Mouse (Mus musculus) gastrocnemius, postnatal 10 days (tissue): Measurements from ENCODE around the gene Etv6. TPM values are rescaled to one million over a fixed set of nuclear protein-coding genes. Genes with fewer than 3 reads are reported as not detected.
"Not testable (repeated sequence)": the region's sequence is repeated elsewhere in the genome, so short reads cannot be mapped to it uniquely, and the experiment has no call there.

ENCODE experiments used
- DNase-seq: peaks from one replicate; pipeline ENCODE4 v3.0.0; 2021; ENCODE audit warnings: mixed read lengths
- long read RNA-seq, 2 experiments: library from polyadenylated mRNA; stranded (forward); transcript quantifications; one replicate each; pipeline ENCODE4 v2.0.0; 2021
- total RNA-seq, 2 experiments: library from RNA; stranded (reverse); gene quantifications; 2 replicates each; pipeline ENCODE4 v1.2.3; 2021

The Etv6 gene
- 10 to 100 TPM; 12.9 to 14.0 TPM for total RNA-seq
- long read RNA-seq, experiment 1, full-length matches to known transcripts: 9 of 14 reads
- long read RNA-seq, experiment 1, partial matches to known transcripts: 4 of 14 reads
- long read RNA-seq, experiment 1, other reads (novel, unspliced or antisense): 1 of 14 reads
- long read RNA-seq, experiment 2, full-length matches to known transcripts: 6 of 12 reads
- long read RNA-seq, experiment 2, partial matches to known transcripts: 2 of 12 reads
- long read RNA-seq, experiment 2, other reads (novel, unspliced or antisense): 4 of 12 reads

DNA sequence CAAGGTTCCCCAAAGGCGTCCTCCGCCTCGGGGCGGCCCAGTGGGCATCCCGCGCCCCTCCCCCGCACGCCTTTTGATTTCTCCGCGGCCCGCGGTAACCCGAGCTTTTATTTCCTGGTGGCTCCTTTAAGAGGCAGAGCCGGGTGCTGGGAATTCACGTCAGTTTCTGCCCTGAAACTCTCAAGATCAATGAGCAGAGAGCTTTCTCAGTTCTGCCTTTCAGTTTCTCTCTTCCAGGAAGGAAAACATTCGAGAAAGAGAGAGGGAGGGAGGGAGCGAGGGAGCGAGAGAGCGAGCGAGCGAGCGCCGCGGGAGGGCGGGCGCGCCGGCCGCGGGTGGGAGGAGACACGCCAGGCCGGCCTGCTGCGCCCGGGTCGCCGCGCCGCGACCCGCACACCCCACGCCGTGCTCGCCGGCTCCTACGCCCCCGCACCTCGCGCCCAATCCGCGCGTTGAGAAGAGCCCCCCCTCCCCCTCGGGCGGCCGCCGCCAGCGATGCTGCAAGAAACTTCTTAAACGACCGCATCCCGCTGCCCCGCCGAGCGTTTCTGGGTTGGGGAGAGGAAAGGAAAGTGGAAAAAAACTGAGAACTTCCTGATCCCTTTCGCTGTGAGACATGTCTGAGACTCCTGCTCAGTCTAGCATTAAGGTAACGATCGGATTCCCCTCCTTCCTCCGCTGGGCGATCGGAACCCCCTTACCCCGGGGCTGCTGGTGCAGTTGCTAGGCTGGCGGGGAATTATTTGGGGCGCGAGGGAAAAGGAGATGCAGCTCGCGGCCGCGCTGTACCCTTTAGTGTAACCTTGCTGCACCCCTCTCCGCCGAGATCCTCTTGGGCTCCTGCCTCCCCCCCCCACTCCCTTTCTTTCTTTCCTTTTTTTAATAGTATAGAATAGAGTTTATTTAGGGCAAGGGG, at the start of gene Etv6:
Etv6 (plus strand) TSS at position 211 of the 916 bp plus-strand sequence.
- peak; percentile 75 for DNase-seq

DNA sequence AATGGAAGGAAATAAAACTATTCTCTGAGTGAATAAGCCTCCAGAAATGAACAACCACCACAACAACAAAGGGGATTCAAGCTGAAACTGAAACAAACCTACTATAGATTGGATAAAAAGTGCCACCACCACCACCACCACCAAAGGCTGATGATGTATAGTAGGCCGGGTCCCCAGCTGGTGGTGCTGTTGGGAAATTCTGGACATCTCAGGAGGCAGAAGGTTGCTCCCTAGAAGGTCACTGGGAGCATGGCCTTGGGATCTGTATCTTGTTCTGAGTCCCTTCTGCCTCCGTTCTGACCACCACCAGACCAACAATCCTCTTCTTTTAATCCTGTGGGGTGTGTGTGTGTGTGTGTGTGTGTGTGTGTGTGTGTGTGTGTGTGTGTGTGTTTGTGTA, 49.3 kb upstream of the Etv6 start:
- no peak for DNase-seq

DNA sequence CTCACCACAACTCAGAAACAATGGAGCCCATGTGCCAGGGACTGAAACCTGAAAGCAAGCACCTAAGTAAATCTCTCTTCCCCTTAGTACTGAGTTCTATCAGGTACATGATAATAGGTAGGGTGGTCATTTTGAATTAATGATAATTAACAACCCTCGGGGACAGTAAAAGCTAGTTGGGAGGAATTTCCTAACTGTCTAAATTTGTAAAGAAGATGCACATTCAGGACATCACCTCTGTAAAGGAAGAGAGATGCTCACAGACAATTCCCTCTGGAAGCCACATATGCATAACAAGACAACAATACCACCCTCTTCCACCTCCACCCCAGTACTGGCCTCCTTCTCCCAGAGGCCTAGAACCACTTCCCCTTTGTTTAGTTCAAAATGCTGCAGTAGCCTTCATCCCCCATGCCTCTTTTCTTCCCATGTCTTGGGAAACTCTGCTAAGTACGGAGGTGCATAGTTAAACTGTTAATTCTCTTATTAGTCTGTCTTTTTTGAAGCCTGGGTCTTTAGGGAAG, 48.4 kb upstream of the Etv6 start:
- DNase-seq: no peak

DNA sequence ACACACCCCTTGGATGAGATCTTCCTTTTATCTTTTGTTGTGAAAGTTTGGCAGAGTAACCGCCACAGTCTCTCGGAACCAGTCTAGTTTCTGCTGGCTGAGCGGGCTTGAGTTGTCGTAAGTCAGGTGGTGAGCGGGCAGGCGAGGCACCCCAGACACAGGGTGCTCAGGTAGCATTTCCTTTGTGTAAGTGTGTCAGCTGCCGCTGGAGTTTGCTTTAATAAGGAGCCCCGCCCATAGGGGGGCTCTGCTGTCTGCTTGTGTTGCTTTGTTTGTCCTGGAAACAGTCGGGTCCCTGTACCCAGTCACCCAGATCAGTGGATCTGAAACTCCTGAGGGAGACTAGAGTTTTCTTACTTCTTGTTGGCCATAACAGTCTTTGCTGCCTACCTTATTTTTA, 47.5 kb upstream of the Etv6 start:
- no peak for DNase-seq

DNA sequence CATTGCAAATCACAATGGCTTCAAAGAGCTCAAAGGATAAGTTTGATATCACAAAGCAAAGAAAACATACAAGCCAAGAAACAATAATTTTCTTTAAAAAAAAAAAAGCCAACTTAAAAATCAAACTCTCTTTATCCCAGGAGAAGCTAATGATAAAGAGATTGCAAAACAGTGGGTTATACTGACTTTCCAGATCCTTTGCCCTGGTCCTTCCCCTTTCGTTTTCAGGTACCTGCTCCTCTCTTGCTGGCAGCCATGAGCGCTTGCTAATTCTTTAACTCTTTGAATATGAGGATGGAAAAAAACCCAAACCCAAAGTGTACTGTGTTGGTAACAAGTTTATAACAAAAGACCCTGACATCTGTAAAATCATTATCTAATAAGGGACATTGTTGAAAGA, 38.0 kb upstream of the Etv6 start:
- DNase-seq: no peak

DNA sequence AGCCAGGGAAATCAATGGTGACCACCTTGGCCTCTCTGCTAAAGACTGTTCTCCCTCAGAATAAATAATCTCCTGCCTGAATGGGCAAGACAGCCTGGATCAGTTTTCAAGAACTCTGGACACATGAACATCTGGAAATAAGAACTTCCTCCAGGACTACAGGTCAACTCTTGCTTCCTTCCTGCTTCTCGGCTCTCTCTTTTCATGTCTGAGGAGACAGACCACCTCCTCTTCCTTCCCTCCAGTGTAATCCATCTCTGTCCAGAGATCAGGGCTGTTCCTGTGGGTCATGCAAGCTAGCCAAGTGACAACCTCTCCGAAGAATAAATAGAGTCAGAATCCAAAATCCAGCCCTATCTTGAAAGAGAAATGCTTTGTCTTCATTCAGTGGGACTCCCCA, 37.6 kb upstream of the Etv6 start:
- no peak for DNase-seq

DNA sequence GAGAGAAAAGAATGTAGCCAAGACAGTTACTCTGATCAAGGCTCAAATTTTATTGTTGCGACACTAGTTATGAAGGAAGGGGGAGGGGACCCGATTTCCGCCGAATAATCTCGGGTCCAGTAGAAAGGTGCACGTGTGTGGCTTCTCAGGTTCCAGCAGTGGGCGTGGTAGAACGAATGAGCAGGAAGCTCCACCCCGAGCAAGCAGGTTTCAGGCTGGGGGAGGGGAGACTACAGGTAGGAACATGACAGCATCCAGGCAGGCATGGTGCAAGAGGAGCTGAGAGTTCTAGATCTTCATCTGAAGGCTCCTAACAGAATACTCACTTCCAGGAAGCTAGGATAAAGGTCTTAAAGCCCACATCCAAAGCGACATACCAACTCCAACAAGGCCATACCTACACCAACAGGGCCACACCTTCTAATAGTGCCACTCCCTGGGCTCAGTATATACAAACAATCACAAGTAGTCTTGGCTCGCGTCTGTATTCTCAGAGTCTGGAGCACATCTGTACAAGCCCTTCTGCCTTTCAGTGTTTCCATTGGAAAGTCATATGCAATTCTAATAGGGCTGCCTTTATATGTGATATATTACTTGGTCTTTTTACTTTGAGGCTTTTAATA, 20.9 kb upstream of the Etv6 start:
- DNase-seq: not testable (repeated sequence)

DNA sequence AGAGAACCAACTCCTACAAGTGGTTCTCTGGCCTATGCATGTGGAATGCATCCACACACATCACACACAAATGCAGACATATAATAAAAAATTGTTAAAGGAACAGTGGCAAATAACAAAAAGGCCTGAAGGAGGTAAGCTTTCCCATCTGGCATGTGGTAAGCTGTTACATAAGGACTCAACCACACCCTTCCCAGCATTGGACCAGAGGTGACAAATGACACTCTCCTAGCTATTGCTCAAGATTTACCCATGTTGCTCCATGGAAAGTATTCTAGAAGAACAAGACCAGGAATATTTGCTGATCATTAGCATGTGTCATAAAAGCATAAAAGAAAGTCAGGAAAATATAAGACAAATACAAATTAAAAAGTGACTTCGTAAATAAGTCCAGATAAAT, 16.7 kb upstream of the Etv6 start:
- no peak for DNase-seq

DNA sequence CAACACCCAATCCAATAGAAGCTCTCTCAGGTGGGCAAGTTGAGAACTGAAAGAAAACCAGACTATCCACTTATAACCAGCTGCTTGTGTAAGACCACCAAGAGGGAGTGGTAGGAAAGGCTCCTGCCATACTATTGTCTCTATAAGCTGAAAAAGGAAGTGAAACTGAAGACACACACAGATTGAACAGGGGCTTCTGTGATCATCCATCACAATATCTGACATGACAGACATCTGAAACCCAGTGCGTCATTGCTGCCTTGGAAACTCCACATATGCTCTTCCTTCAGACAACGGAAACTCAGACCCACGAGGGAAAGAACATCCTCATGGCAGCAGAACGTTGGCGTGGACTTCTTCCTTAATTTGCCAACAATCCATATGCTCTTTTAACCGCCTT, 14.7 kb upstream of the Etv6 start:
- DNase-seq: no peak

DNA sequence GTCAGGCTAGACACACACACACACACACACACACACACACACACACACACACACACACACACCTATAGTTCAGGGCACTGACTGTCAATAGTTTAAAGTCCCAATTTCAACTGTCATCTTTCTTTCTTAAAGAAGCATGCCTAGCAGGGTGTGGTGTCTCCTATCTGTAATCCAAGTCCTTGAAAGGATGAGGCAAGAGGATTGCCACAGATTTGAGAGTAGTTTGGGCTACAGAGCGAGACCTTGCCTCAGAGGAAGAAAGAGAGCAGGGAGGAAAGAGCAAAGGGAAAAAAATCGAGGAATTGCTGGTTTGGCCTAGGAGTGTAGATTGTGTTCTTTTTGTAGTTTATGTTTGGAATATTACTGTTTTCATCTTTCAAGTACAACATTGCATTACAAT, 9.2 kb upstream of the Etv6 start:
- no peak for DNase-seq

DNA sequence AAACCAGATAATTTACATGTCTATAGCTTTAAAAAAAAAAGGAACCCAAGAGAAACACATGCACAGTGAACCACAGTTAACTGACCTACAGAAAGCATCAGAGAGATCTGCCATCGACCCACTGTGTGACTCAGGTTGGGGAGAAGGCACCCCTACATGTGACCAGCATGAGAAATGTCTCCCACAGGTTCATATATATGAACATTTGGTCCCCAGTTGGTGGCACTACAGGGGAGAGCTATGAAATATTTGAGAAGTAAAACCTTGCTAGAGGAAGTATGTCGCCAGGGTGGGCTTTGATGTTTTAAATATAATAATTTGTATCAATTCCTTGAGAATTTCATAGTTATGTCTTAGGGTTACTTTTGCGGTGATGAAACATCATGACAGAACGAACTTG, 8.5 kb upstream of the Etv6 start:
- DNase-seq: no peak

DNA sequence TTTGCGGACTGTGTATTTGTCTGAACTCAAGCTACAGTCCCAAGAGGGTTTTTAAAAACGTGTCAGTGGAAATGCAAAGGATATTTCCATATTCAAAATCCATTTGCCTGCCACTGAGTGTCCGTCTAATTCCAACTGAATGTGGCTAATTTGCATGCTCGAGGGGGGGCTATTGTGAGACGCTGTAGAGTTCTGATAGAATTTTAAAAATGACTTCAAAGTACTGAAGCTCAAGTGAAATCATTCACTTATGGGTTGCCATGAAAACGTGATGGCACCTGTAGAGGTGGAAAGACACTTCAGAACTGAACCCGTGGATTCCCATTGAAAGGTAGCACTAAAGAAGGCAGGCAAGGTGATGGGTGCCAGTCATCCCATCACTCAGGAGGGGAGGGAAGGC, 3.0 kb upstream of the Etv6 start:
- no peak for DNase-seq

DNA sequence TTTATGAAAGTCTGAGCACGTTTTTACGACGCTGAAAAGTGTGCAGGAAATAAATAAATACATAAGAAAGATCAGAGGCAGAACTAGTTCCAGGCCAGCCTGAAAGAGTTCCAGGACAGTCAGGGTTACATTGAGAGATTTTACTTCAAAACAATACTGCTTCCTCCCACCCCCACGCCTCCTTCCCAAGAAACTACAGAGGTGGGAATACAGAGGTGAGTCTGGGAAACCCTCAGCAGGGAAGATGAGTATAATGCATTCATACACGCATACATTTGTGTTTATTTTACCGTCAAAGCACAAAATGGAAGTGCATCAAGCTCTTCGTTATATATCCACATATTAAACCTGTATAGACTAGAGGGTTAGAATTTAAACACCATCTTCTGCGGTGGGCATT, 1.1 kb upstream of the Etv6 start:
- DNase-seq: no peak

DNA sequence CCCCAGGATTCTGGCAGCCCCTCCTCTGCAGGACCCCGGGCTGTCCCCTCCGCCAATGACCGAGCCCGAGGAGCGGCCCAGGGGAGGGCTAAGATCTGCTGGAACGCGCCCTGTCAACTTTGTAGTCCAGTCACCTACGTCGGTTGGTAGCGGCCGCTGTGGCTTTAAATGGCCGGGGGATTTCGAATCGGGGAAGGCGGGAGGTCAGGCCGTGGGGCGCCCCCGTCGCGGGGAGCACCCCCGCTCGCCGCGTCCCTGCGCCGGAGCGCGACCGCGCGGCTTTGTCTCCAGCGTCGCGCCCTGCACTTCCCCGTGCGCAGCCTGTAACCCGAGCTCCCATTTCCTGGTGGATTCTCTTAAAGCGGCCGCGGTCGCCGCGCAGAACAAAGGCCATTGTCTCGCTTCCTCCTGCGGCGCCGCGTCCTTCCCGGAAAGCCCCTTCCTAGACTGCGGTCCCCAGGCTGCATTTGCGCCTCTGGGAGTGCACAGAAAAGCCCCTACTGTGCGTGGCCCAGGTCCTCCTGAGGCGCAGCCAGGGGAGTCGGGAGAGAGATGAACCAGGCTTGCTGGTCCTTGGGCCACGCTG, 503 bp upstream of the Etv6 start:
- DNase-seq: peak; percentile 72

DNA sequence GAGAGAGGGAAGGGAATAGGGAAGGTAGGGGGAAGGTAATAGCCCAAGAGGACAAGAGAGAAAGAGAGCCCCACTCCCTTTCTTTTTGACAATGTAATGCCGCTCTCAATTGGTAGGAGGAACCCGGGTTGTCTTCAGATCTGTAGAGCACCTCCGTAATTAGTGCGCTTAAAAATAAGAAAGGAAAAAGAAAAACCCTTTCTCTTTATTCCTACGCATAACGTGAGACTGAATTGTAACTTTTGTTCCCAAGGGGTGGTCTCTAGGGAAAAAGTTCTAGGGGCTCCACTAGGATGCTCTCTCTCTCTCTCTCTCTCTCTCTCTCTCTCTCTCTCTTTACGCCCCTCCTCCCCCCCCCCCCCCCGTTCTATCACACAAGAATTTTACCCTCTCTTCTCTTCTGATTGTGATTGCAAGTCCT, 1.0 kb downstream of the Etv6 start:
- no peak for DNase-seq

DNA sequence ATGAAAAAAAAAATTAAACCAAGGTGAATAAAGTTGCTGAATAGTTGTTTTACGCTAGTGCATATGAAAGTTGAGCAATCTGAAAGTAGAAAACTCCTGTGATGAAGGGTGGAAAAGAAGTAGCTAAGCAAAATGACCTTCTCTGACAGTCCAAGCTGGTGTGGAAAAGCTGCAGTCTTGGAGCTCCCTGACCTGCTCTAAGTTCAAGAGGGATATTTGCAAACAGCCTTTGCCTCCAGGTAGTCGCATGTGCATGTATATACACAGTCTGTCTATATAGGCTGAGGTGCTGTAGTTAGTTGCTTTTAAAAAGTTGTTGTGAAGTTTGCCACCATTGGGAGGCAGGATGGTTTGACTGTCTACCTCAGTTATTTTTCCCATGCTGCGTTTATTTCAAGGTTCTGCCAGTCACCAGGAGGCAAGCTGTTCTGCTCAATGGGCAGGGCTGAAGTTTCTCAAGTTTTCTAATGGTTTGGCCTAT, 1.5 kb downstream of the Etv6 start:
- DNase-seq: no peak

DNA sequence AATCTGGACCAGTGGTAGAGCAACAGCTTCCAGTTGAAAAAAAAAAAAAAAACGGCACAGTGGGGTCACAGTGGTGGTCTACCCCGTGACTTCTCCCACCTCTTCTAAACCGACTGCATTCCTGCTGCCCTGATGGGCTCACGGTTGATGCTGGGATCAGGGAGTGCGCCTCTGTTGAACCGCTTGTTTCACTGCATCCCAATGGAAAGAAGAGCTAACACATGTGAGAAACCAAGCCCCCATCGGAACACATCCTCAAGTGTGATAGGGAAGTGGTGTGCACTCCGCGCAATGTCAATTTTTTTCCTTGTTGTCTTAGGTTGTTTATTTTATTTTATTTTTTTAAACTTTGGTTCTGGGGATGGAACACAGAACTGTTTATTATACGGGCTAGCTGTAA, 2.5 kb downstream of the Etv6 start:
- DNase-seq: no peak

DNA sequence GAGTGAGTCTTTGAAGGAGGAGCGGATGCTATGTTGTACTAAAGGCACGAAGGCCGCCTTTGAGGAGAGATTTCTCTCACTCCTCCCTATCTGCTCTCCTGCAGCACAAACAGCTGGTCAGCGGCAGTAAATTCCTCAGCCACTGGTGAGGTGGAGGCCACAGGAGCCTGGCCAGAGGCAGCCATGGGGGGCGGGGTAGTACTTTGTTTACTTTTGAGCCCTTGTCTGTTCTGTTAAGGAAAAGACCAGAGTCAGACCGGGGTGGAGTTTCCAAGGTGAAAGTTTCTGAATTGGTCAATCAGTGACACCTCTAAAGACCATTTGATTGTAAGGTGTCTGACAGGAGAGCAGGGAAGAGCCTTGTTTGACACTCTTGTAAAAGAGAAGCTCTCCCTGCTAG, 3.4 kb downstream of the Etv6 start:
- no peak for DNase-seq

DNA sequence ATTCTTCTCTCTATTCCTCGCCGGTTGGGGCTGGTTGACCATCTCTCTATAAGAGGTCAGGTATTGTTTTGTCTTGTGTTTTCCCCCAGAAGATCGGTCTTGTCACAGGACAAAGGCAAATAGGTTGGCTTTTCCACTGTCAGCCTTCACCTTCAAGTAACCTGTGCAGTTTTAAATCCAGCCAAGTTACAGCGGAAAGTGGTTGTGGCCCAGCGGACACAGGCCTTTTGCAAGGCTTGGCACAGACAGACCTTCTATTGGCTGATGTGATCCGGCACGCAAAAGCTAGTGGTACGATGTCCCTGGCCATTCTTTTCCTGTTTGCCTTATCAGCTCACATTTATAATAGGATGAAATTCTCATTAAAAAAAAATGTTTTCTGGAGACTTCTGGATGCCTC, 3.9 kb downstream of the Etv6 start:
- no peak for DNase-seq

DNA sequence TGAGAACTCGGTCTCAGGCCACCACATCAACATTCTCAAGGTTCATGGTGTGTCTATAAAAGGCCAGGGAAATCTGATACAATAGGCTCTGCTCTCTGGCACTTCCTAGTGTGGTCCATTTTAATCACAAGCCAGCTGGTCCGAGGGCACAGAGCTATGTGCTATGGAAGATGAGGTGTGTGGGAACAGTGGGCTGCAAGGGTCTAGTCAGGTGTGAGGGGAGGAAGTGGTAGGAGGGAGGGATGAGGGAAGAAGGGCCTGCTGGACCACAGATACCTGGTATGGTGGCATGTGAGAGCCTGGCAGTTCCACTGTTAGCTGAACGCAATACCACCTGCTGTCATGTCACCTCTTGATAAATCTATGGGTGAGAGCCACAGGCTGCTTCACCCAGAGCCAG, 4.8 kb downstream of the Etv6 start:
- no peak for DNase-seq

DNA sequence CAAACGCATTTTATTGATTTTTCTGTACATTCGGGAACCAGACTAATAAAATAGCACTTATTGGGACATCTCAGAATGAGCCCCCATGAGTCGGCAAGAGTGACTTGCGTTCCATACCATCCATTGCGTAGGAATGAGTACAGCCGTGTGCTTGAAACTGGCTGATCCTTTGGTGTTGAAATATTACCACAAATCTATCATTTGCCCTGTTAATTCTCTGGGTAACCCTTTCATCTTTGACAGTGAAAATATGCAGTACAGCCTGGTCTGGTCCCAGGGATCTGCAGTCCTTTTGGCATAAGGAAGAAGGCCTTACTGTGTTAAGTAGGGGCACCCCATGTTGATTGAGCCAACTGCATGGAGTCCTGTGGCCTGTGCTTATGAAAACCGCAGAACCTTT, 5.8 kb downstream of the Etv6 start:
- DNase-seq: no peak

DNA sequence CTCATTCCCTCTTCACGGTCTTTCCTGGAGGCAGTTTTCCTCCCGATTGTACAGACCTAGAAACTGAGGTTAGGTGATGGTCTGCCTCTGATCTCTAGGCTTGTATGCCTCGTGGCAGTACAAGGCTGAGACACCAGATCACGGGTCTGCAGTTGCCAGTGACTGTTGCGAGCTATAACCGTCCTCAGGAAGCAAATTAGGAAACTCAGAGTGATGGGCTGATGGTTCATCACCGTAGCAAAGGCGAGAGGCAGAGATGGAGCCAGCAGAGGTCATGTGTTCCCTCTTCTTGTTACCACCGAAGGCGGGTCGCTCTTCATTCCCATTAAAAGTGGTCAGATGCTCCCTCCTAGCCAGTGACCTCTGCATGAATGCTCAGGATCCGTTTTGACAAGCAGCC, 6.4 kb downstream of the Etv6 start:
- DNase-seq: no peak

DNA sequence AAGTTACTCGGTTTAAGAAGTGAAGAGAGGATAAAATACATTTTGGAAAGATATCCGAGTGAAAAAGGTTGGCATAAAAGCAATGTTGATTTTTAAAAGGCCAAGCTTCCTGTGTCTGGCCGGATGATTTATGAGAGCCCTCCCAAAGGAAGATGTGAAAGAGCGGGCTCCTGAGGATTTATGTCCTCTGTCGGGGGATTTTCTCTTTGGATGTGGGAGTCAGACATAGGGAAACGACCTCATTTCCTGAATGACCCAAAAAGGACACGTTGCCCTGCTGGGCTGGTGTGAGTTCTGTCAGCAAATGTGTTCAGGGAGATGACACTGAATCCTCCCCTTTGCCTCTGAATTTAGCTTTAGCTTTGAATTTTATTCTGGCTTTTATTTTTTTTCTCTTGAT, 8.0 kb downstream of the Etv6 start:
- no peak for DNase-seq
